Mouse (Mus musculus): ENCODE data around the gene Gcn1l1.

Gene Gcn1l1

GRCm38 (mm10) chr5:115534856-115535255 lies 30.2 kb upstream of the Gcn1l1 start:
- DNase-seq (ENCODE audit: low spot score in 2 of 2), result no peak

- DNase-seq (ENCODE audit: low spot score in 2 of 2), result no peak
Measured at GRCm38 (mm10) chr5:115535635-115536034, 29.4 kb upstream of the Gcn1l1 start.

- no peak for DNase-seq (ENCODE audit: low spot score in 2 of 2)
Measured at GRCm38 (mm10) chr5:115538017-115538692, 26.9 kb upstream of the Gcn1l1 start.

- peak; percentile 90 to 94 for DNase-seq (ENCODE audit: low spot score in 2 of 2)
Measured at GRCm38 (mm10) chr5:115538693-115539043, 26.4 kb upstream of the Gcn1l1 start.

- no peak for DNase-seq (ENCODE audit: low spot score in 2 of 2)
Measured at GRCm38 (mm10) chr5:115542635-115543384, 22.2 kb upstream of the Gcn1l1 start.

GRCm38 (mm10) chr5:115543509-115544253 lies 21.4 kb upstream of the Gcn1l1 start:
- DNase-seq (ENCODE audit: low spot score in 2 of 2), result peak in 1 of 2 experiments; percentile 66

- DNase-seq (ENCODE audit: low spot score in 2 of 2), result no peak
Measured at GRCm38 (mm10) chr5:115544655-115545185, 20.3 kb upstream of the Gcn1l1 start.

- DNase-seq (ENCODE audit: low spot score in 2 of 2), result no peak
Measured at GRCm38 (mm10) chr5:115545636-115546035, 19.4 kb upstream of the Gcn1l1 start.

GRCm38 (mm10) chr5:115546536-115546935 lies 18.5 kb upstream of the Gcn1l1 start:
- no peak for DNase-seq (ENCODE audit: low spot score in 2 of 2)

- DNase-seq (ENCODE audit: low spot score in 2 of 2), result no peak
Measured at GRCm38 (mm10) chr5:115547014-115547413, 18.0 kb upstream of the Gcn1l1 start.

- no peak for DNase-seq (ENCODE audit: low spot score in 2 of 2)
Measured at GRCm38 (mm10) chr5:115547421-115547820, 17.6 kb upstream of the Gcn1l1 start.

- no peak for DNase-seq (ENCODE audit: low spot score in 2 of 2)
Measured at GRCm38 (mm10) chr5:115548501-115549285, 16.4 kb upstream of the Gcn1l1 start.

GRCm38 (mm10) chr5:115550482-115551005 lies 14.5 kb upstream of the Gcn1l1 start:
- no peak for DNase-seq (ENCODE audit: low spot score in 2 of 2)

GRCm38 (mm10) chr5:115551386-115551785 lies 13.7 kb upstream of the Gcn1l1 start:
- no peak for DNase-seq (ENCODE audit: low spot score in 2 of 2)

GRCm38 (mm10) chr5:115551799-115552198 lies 13.3 kb upstream of the Gcn1l1 start:
- DNase-seq (ENCODE audit: low spot score in 2 of 2), result no peak

GRCm38 (mm10) chr5:115553801-115554420 lies 11.1 kb upstream of the Gcn1l1 start:
- no peak for DNase-seq (ENCODE audit: low spot score in 2 of 2)

- DNase-seq (ENCODE audit: low spot score in 2 of 2), result no peak
Measured at GRCm38 (mm10) chr5:115554536-115555291, 10.3 kb upstream of the Gcn1l1 start.

GRCm38 (mm10) chr5:115556217-115556616 lies 8.8 kb upstream of the Gcn1l1 start:
- DNase-seq (ENCODE audit: low spot score in 2 of 2), result peak; percentile 68 to 80

- no peak for DNase-seq (ENCODE audit: low spot score in 2 of 2)
Measured at GRCm38 (mm10) chr5:115558182-115558794, 6.8 kb upstream of the Gcn1l1 start.

Measured in frontal cortex, postnatal 36 days (tissue).